Mouse (Mus musculus) c-Kit-positive CD71-positive TER-119-positive erythroid progenitor cells, embryonic 14.5 days (primary cell): ENCODE data around the gene Slc24a4.

Experiments used
- DNase-seq: peaks from one replicate; pipeline ENCODE4 v3.0.0-alpha.2; 2013; ENCODE audit warnings: low spot score

Slc24a4 gene

DNA sequence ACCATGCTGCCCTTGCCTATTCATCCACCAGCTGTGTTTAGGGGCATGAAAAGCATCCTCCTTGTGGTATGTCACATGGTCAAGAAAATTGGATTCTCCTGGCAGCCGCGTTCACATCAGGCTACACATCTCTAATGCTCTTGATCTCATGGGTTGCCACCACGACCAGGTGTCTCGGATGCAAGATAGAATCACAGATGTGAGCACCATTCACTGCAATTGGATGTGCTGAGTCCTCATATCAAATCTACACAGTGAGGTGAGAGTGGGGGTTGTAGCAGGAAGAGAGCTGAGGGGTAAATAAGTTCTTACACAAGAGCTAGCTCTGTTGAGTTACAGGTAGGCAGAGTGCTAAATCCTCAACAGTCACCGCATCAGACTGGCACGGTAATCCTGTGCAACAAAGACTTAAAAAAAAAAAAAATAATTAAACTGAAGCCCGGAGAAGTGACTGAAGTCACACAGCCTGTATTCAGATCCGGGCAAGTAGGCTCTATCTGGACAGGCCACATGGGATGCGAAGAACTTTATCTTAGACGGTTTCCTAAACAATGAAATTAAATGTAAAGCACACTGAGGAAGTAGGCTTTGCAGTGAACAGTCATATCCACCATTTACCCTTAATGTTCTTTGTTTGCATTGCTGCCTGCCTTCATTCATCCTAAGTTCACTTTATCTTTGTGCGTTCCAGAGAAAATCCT, 180.7 kb downstream of the Slc24a4 start:
- no peak for DNase-seq

DNA sequence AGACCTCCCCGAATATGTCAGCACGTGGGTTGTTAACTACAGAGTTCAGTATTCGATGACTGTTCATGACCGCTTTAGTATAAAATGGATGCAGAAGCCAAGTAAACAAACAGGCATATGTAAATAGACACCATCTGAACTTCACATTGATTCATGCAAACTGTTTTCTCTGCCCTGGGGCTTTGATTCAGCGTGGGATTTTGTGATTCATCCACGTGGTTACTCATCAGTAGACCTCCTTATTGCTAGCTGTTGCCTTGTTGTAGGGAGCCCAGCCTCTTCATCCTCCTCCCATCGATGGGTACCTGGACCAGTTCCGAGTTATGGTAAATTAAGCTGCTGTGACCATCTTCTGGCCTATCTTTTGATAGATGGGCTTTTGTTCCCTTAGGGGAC, 181.3 kb downstream of the Slc24a4 start:
- no peak for DNase-seq

DNA sequence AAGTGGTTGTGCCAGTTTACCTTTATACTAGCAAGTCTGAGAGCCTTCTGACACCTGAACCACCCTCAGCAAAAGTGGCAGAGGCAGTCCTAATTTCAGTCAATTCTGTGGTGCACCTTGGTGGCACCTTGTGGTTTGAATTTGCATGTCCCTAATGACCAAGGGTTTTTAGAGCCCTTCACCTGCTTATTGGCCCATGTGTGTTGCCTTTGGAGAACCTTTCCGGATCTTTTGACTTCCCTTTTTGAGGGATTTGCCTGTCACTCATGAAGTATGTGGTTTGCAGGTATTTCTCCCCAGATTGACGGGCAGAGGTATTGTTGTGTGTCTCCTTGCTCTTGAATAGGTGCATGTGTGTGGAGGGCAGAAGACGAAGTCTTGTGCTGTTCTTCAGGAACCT, 181.7 kb downstream of the Slc24a4 start:
- DNase-seq, result no peak

DNA sequence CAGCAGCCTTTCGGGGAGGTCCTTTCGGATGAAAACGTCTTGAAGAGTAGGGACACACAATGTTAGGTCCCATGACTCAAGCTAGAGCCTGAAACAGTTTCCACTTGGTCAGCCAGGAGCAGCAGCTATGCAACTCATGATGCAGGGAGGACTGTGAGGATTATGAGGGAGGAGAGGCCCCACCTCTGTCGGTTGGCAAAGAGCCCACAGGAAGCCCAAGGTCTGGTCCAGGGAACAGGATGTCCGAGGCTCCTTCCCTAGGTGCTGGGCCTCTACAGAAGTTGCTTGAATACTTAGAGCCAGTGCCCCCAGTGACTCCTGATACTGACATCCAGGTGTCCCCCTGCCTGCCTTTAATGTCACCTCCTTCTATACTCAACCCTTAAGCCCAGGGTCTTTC, 182.9 kb downstream of the Slc24a4 start:
- DNase-seq, result no peak
